Mouse (Mus musculus) frontal cortex, adult 2 months (tissue): ENCODE measurements around the gene Cd6. TPM values are rescaled to one million over a fixed set of nuclear protein-coding genes. Genes with fewer than 3 reads are reported as not detected.

Source experiments
- DNase-seq, 2 experiments: peaks; one replicate each; pipeline ENCODE4 v3.0.0; 2022; ENCODE audit warnings: low spot score in 1 of 2; ENCODE audit errors: extremely low spot score in 1 of 2
- polyA plus RNA-seq: library from polyadenylated mRNA; depleted of rRNA; stranded (reverse); fragments of >200 nt; gene quantifications from 2 replicates; pipeline ENCODE4 v1.2.3, GENCODE M21; 2012; rRNA removed

The Cd6 gene
- polyA plus RNA-seq, 1 experiment: 1.5 TPM

- DNase-seq: no peak
These were observed 87.3 kb downstream of the Cd6 start for GRCm38 (mm10) chr19:10742565-10742964.

GRCm38 (mm10) chr19:10742145-10742544, 87.7 kb downstream of the Cd6 start:
- no peak for DNase-seq

- no peak for DNase-seq
These were observed 89.0 kb downstream of the Cd6 start for GRCm38 (mm10) chr19:10740641-10741440.

- DNase-seq: no peak
These were observed 89.9 kb downstream of the Cd6 start for GRCm38 (mm10) chr19:10739916-10740315.

Other genes starting within 250 kb of the Cd6 start
- gene Ddb1, start 224.7 kb downstream of the Cd6 start, polyA plus RNA-seq: 126 and 138 TPM in 2 replicates
- 14.4 and 15.0 TPM in 2 replicates for gene Tkfc, start 224.4 kb downstream of the Cd6 start, polyA plus RNA-seq
- 0.99 and 1.4 TPM in 2 replicates for gene Vwce, start 195.8 kb downstream of the Cd6 start, polyA plus RNA-seq
- gene Pga5, start 152.0 kb downstream of the Cd6 start, polyA plus RNA-seq: 0.17 and 0.46 TPM in 2 replicates
- gene Vps37c, start 141.3 kb downstream of the Cd6 start, polyA plus RNA-seq: 22.6 and 25.1 TPM in 2 replicates
- gene Cd5, start 91.1 kb downstream of the Cd6 start, polyA plus RNA-seq: 0.14 and 0.17 TPM in 2 replicates
- gene Slc15a3, start 9.7 kb upstream of the Cd6 start, polyA plus RNA-seq: 1.7 and 2.2 TPM in 2 replicates
- gene Tmem132a, start 39.9 kb upstream of the Cd6 start, polyA plus RNA-seq: 132 and 133 TPM in 2 replicates
- 49.2 and 50.2 TPM in 2 replicates for gene Tmem109, start 51.9 kb upstream of the Cd6 start, polyA plus RNA-seq
- gene Prpf19, start 65.2 kb upstream of the Cd6 start, polyA plus RNA-seq: 187 and 207 TPM in 2 replicates
- gene Zp1, start 90.6 kb upstream of the Cd6 start, polyA plus RNA-seq: 0.06 TPM in 1 of 2 replicates, not detected in the other
- gene Ptgdr2, start 107.1 kb upstream of the Cd6 start, polyA plus RNA-seq: 0.08 and 0.22 TPM in 2 replicates
- gene Ccdc86, start 119.2 kb upstream of the Cd6 start, polyA plus RNA-seq: 5.1 and 5.5 TPM in 2 replicates
- not detected in 2 replicates for gene Ms4a10, start 144.6 kb upstream of the Cd6 start, polyA plus RNA-seq
- 81.7 and 91.9 TPM in 2 replicates for gene Ms4a15, start 163.2 kb upstream of the Cd6 start, polyA plus RNA-seq
- not detected in 2 replicates for gene Ms4a18, start 188.0 kb upstream of the Cd6 start, polyA plus RNA-seq